Mouse (Mus musculus) liver, adult 2 months (tissue): Measurements from ENCODE around the gene Bcar3.

Source experiments
- CTCF ChIP-seq: fragments of 200-500 bp; IDR thresholded peaks from 2 replicates; pipeline ENCODE4 v1.5.1; 2011; ENCODE audit warnings: low read depth, low read length, control low read depth
- POLR2A ChIP-seq: fragments of 200-500 bp; IDR thresholded peaks from 2 replicates; pipeline ENCODE4 v1.6.1; 2011; ENCODE audit warnings: low read length, control low read depth; ENCODE audit not compliant: insufficient read depth; ENCODE audit errors: extremely low read depth

- TF ChIP-seq POLR2A: no peak
- TF ChIP-seq CTCF: no peak
Observed at GRCm38 (mm10) chr3:122476656-122477055, 182.7 kb downstream of the Bcar3 start.
